Mouse (Mus musculus): ENCODE results near the gene Nop9.

DNA sequence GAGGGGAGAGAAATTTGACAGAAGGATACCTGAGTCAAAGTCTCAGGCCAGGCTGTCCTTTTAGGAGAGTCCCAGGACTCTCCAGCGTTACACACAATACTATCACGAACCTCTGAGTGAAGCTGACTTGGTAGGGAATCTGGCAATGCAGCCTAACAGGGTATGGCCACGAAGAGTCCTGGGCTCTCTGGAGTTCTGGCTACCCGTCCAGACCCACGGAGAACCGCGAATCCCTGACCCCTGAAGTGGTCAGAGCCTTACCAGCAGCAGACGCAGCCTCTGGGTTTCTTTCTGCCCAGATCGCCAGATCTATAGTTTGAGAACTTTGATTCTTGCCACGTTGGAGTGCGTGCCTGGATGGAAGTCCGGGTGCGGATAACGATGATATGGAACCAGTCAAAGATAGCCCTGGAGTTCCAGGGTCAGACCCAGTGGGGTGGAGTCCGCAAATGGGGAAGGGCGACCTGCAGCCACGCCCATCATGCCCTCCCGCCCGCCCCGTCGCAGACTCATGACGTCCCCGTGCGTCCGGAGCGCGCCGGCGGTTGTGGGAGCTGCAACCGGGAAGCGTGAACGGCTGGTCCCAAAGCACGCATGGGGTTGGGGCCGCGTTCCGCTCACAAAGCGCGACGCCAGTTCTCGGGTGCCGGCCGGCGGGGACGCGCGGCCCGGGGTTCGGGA lies at the start of gene Nop9, which contains the start of gene Dhrs1:
- TF ChIP-seq CTCF (IDR thresholded peaks at IDR 0.05; ENCODE audit: insufficient read depth, low read depth, low read length) (no peak), POLR2A (IDR thresholded peaks at IDR 0.05; ENCODE audit: insufficient read depth, low read depth, low read length) (0 out of 2 replicates have a peak, but pooled peaks have one; percentile 52)
